Mouse (Mus musculus) testis, adult 2 months (tissue): ENCODE measurements around the gene Nmnat1. TPM values are rescaled to one million over a fixed set of nuclear protein-coding genes. Genes with fewer than 3 reads are reported as not detected.

Experiments used
- H3K27ac ChIP-seq: fragments of 200-500 bp; 2 replicates; pipeline ENCODE4 v1.5.1; 2012; ENCODE audit warnings: low read depth, low read length; ENCODE audit not compliant: control insufficient read depth, insufficient read depth
- H3K27me3 ChIP-seq: fragments of 200-500 bp; 2 replicates; pipeline ENCODE4 v1.6.1; 2012; ENCODE audit warnings: mild to moderate bottlenecking, low read length, moderate library complexity; ENCODE audit not compliant: control insufficient read depth, insufficient read depth
- H3K36me3 ChIP-seq: fragments of 200-500 bp; 2 replicates; pipeline ENCODE4 v1.6.1; 2012; ENCODE audit warnings: mild to moderate bottlenecking, low read length; ENCODE audit not compliant: control insufficient read depth, insufficient read depth
- H3K4me1 ChIP-seq: fragments of 200-500 bp; 2 replicates; pipeline ENCODE4 v1.6.1; 2012; ENCODE audit warnings: low read length; ENCODE audit not compliant: control insufficient read depth, insufficient read depth
- H3K4me3 ChIP-seq: fragments of 200-500 bp; 2 replicates; pipeline ENCODE4 v1.5.1; 2012; ENCODE audit warnings: low read depth, mild to moderate bottlenecking, low read length, moderate library complexity, mixed read lengths; ENCODE audit not compliant: control insufficient read depth
- CTCF ChIP-seq: fragments of 200-500 bp; IDR thresholded peaks from 2 replicates; pipeline ENCODE4 v1.5.1; 2012; ENCODE audit warnings: low read depth, mild to moderate bottlenecking, inconsistent platforms, low read length, moderate library complexity; ENCODE audit not compliant: control insufficient read depth, insufficient read depth, insufficient replicate concordance
- POLR2A ChIP-seq: fragments of 200-500 bp; IDR thresholded peaks from 2 replicates; pipeline ENCODE4 v1.6.1; 2012; ENCODE audit warnings: low read depth, mild to moderate bottlenecking, inconsistent platforms, low read length, moderate library complexity; ENCODE audit not compliant: control insufficient read depth
- polyA plus RNA-seq: library from polyadenylated mRNA; depleted of rRNA; stranded (reverse); fragments of >200 nt; gene quantifications from 2 replicates; pipeline ENCODE4 v1.2.3, GENCODE M21; 2012

Nmnat1 gene
- polyA plus RNA-seq, 1 experiment = 30.2 TPM

GRCm38 (mm10) chr4:149489415-149490240 lies 4.6 kb upstream of the Nmnat1 start:
- Histone ChIP-seq H3K4me3 (no peak overlapping the region), H3K27me3 (no peaks in the 10 kb centered on the region), H3K4me1 (peaks cover 1% of the 10 kb centered on the region), H3K36me3 (peaks cover 11% of the 10 kb centered on the region), H3K27ac (no peak overlapping the region)
- TF ChIP-seq POLR2A = no peak
- TF ChIP-seq CTCF = no peak

GRCm38 (mm10) chr4:149487729-149488128 lies 2.7 kb upstream of the Nmnat1 start:
- no peak for TF ChIP-seq POLR2A
- no peak for TF ChIP-seq CTCF
- Histone ChIP-seq H3K4me1 (peaks cover 4% of the 10 kb centered on the region), H3K36me3 (peaks cover 11% of the 10 kb centered on the region), H3K27ac (no peak overlapping the region), H3K27me3 (no peaks in the 10 kb centered on the region), H3K4me3 (no peak overlapping the region)

- TF ChIP-seq CTCF = no peak
- no peak for TF ChIP-seq POLR2A
- H3K4me1 ChIP-seq = peaks cover 4% of the 10 kb centered on the region
- no peaks in the 10 kb centered on the region for H3K27me3 ChIP-seq
- peaks cover 9% of the 10 kb centered on the region for H3K36me3 ChIP-seq
- peak overlapping the region; percentile 72 for H3K27ac ChIP-seq
- H3K4me3 ChIP-seq = peak overlapping the region; percentile 95
Measured at GRCm38 (mm10) chr4:149485825-149486206, 814 bp upstream of the Nmnat1 start.

- TF ChIP-seq POLR2A = no peak
- no peaks in the 10 kb centered on the region for H3K27me3 ChIP-seq
- H3K4me3 ChIP-seq = peak overlapping the region; percentile 95
- peaks cover 8% of the 10 kb centered on the region for H3K36me3 ChIP-seq
- H3K4me1 ChIP-seq = peaks cover 8% of the 10 kb centered on the region
- peak overlapping the region; percentile 80 for H3K27ac ChIP-seq
Measured at GRCm38 (mm10) chr4:149484566-149484965, 436 bp downstream of the Nmnat1 start.

GRCm38 (mm10) chr4:149477078-149477477 lies 7.9 kb downstream of the Nmnat1 start, which contains the start of gene Tmem274:
TSS of gene Tmem274 (plus strand) at chr4:149477378.
- TF ChIP-seq POLR2A (no peak), CTCF (no peak)

GRCm38 (mm10) chr4:149475096-149475495 lies 9.9 kb downstream of the Nmnat1 start:
- no peaks in the 10 kb centered on the region for H3K36me3 ChIP-seq
- H3K27ac ChIP-seq = no peak overlapping the region
- H3K4me3 ChIP-seq = no peak overlapping the region
- no peaks in the 10 kb centered on the region; the same call in 1 of the 2 replicates for H3K4me1 ChIP-seq
- no peak for TF ChIP-seq CTCF
- TF ChIP-seq POLR2A = no peak
- H3K27me3 ChIP-seq = no peaks in the 10 kb centered on the region

More at GRCm38 (mm10) chr4:149477078-149477477, 7.9 kb downstream of the Nmnat1 start, which contains the start of gene Tmem274:
- H3K36me3 ChIP-seq = no peaks in the 10 kb centered on the region
- no peaks in the 10 kb centered on the region for H3K27me3 ChIP-seq
- H3K4me1 ChIP-seq = peaks cover 4% of the 10 kb centered on the region
- H3K27ac ChIP-seq = no peak within 1 kb of the TSS
- H3K4me3 ChIP-seq = no peak within 1 kb of the TSS

GRCm38 (mm10) chr4:149469557-149469956 lies 15.4 kb downstream of the Nmnat1 start:
- Histone ChIP-seq H3K27ac (no peak overlapping the region), H3K4me1 (no peaks in the 10 kb centered on the region), H3K27me3 (no peaks in the 10 kb centered on the region), H3K4me3 (no peak overlapping the region), H3K36me3 (no peaks in the 10 kb centered on the region)
- no peak for TF ChIP-seq CTCF
- TF ChIP-seq POLR2A = no peak
